Mouse (Mus musculus): ENCODE results near the gene Skap1. TPM values are rescaled to one million over a fixed set of nuclear protein-coding genes. Genes with fewer than 3 reads are reported as not detected.

The Skap1 gene
- polyA plus RNA-seq, 1 experiment, result 3.0 TPM

- no peak overlapping the region for H3K27ac ChIP-seq (ENCODE audit: insufficient read depth, low read length)
- H3K4me3 ChIP-seq (ENCODE audit: insufficient read depth, low read length), result no peak overlapping the region
- no peak for TF ChIP-seq POLR2A (IDR thresholded peaks at IDR 0.05; ENCODE audit: extremely low read depth, insufficient read depth, low read length)
- no peak for TF ChIP-seq CTCF (IDR thresholded peaks at IDR 0.05; ENCODE audit: extremely low read depth, insufficient read depth, low read length)
- no peaks in the 10 kb centered on the region for H3K4me1 ChIP-seq (ENCODE audit: control insufficient read depth, insufficient read depth, low read length)
Observed at GRCm38 (mm10) chr11:96605516-96605915, 141.1 kb downstream of the Skap1 start.

DNA sequence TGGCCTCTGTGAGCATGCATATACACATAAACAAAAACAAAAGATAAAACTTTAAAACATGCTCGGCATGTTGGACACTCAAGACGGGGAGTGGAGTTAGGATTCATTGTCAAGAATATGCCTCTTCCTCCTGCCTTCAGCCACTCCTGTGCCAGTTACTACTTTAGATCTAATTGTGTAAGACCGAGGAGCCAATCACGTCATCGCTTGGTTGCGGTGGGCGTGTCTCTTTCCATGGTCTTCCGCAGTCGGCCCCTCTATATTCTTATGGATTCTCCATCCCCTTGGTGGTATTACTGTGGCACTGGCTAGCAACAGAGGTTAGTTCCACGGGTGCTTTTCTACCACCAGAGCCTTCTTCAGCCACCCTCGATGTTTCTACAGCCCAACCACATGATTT, 148.2 kb downstream of the Skap1 start:
- Histone ChIP-seq H3K4me1 (ENCODE audit: control insufficient read depth, insufficient read depth, low read length) (no peaks in the 10 kb centered on the region), H3K27ac (ENCODE audit: insufficient read depth, low read length) (no peak overlapping the region), H3K4me3 (ENCODE audit: insufficient read depth, low read length) (no peak overlapping the region)
- TF ChIP-seq POLR2A (IDR thresholded peaks at IDR 0.05; ENCODE audit: extremely low read depth, insufficient read depth, low read length) (no peak), CTCF (IDR thresholded peaks at IDR 0.05; ENCODE audit: extremely low read depth, insufficient read depth, low read length) (no peak)

DNA sequence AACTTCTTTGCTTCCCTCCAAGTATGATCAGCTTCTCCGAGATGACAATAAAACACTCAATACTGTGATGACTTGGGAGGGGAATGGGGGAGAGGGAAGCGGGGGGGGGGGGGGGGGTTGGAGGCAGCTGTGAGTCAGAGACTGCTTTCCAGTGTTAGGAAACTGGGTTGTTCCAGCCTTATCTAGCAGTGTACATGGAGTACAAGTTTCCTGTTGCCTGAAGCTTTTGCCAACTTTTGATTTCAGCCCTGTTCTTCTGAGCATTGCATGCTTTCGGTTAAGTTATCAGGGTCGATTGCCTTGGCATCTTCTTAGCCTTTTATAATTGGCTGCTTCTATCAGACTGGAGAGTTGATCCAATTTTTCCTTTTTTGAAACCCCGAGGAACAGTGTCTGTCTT, 152.4 kb downstream of the Skap1 start:
- Histone ChIP-seq H3K4me1 (ENCODE audit: control insufficient read depth, insufficient read depth, low read length) (no peaks in the 10 kb centered on the region; the same call in 1 of the 2 replicates), H3K27ac (ENCODE audit: insufficient read depth, low read length) (no peak overlapping the region), H3K4me3 (ENCODE audit: insufficient read depth, low read length) (no peak overlapping the region)
- TF ChIP-seq POLR2A (IDR thresholded peaks at IDR 0.05; ENCODE audit: extremely low read depth, insufficient read depth, low read length) (no peak), CTCF (IDR thresholded peaks at IDR 0.05; ENCODE audit: extremely low read depth, insufficient read depth, low read length) (no peak)

GRCm38 (mm10) chr11:96618789-96619445, 154.5 kb downstream of the Skap1 start:
- H3K4me1 ChIP-seq (ENCODE audit: control insufficient read depth, insufficient read depth, low read length), result no peaks in the 10 kb centered on the region; the same call in 1 of the 2 replicates
- TF ChIP-seq POLR2A (IDR thresholded peaks at IDR 0.05; ENCODE audit: extremely low read depth, insufficient read depth, low read length) (no peak), CTCF (IDR thresholded peaks at IDR 0.05; ENCODE audit: extremely low read depth, insufficient read depth, low read length) (no peak)
- H3K27ac ChIP-seq (ENCODE audit: insufficient read depth, low read length), result no peak overlapping the region; the same call in 1 of the 2 replicates
- no peak overlapping the region for H3K4me3 ChIP-seq (ENCODE audit: insufficient read depth, low read length)

GRCm38 (mm10) chr11:96619576-96619975, 155.2 kb downstream of the Skap1 start:
- Histone ChIP-seq H3K27ac (ENCODE audit: insufficient read depth, low read length) (no peak overlapping the region), H3K4me1 (ENCODE audit: control insufficient read depth, insufficient read depth, low read length) (no peaks in the 10 kb centered on the region; the same call in 1 of the 2 replicates), H3K4me3 (ENCODE audit: insufficient read depth, low read length) (no peak overlapping the region)
- TF ChIP-seq CTCF (IDR thresholded peaks at IDR 0.05; ENCODE audit: extremely low read depth, insufficient read depth, low read length), result no peak
- TF ChIP-seq POLR2A (IDR thresholded peaks at IDR 0.05; ENCODE audit: extremely low read depth, insufficient read depth, low read length), result no peak

- Histone ChIP-seq H3K4me3 (ENCODE audit: insufficient read depth, low read length) (no peak overlapping the region), H3K27ac (ENCODE audit: insufficient read depth, low read length) (no peak overlapping the region), H3K4me1 (ENCODE audit: control insufficient read depth, insufficient read depth, low read length) (no peaks in the 10 kb centered on the region; the same call in 1 of the 2 replicates)
- TF ChIP-seq CTCF (IDR thresholded peaks at IDR 0.05; ENCODE audit: extremely low read depth, insufficient read depth, low read length) (no peak), POLR2A (IDR thresholded peaks at IDR 0.05; ENCODE audit: extremely low read depth, insufficient read depth, low read length) (no peak)
Observed at GRCm38 (mm10) chr11:96620006-96620405, 155.6 kb downstream of the Skap1 start.

- Histone ChIP-seq H3K4me1 (ENCODE audit: control insufficient read depth, insufficient read depth, low read length) (no peaks in the 10 kb centered on the region; the same call in 1 of the 2 replicates), H3K27ac (ENCODE audit: insufficient read depth, low read length) (no peak overlapping the region), H3K4me3 (ENCODE audit: insufficient read depth, low read length) (no peak overlapping the region)
- no peak for TF ChIP-seq POLR2A (IDR thresholded peaks at IDR 0.05; ENCODE audit: extremely low read depth, insufficient read depth, low read length)
- no peak for TF ChIP-seq CTCF (IDR thresholded peaks at IDR 0.05; ENCODE audit: extremely low read depth, insufficient read depth, low read length)
Observed at GRCm38 (mm10) chr11:96620660-96621059, 156.3 kb downstream of the Skap1 start.

- peak; percentile 71 for TF ChIP-seq CTCF (IDR thresholded peaks at IDR 0.05; ENCODE audit: extremely low read depth, insufficient read depth, low read length)
- TF ChIP-seq POLR2A (IDR thresholded peaks at IDR 0.05; ENCODE audit: extremely low read depth, insufficient read depth, low read length), result no peak
- Histone ChIP-seq H3K4me1 (ENCODE audit: control insufficient read depth, insufficient read depth, low read length) (no peaks in the 10 kb centered on the region; the same call in 1 of the 2 replicates), H3K27ac (ENCODE audit: insufficient read depth, low read length) (no peak overlapping the region), H3K4me3 (ENCODE audit: insufficient read depth, low read length) (no peak overlapping the region)
Observed at GRCm38 (mm10) chr11:96621167-96621566, 156.8 kb downstream of the Skap1 start.

DNA sequence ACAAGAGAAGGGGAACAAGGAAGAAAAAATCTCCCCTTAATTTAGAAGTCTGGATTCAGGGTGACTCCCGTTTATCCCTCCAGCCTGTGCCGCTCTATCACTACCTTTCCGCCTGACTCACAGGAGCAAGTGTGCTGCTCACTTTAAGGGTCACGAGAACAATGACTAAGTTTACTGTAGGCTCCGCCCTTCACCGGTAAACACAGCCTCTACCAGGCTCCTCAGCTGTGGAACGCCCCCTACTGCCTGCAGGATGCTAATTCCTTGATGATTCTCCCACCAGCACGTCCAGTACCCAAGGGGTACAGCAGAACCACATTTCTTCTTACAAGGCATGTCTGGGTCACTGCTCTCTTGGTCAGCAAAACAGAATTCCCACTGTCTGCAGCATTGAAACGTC, 158.4 kb downstream of the Skap1 start:
- H3K27ac ChIP-seq (ENCODE audit: insufficient read depth, low read length), result no peak overlapping the region
- no peaks in the 10 kb centered on the region; the same call in 1 of the 2 replicates for H3K4me1 ChIP-seq (ENCODE audit: control insufficient read depth, insufficient read depth, low read length)
- TF ChIP-seq POLR2A (IDR thresholded peaks at IDR 0.05; ENCODE audit: extremely low read depth, insufficient read depth, low read length) (no peak), CTCF (IDR thresholded peaks at IDR 0.05; ENCODE audit: extremely low read depth, insufficient read depth, low read length) (no peak)
- no peak overlapping the region for H3K4me3 ChIP-seq (ENCODE audit: insufficient read depth, low read length)

GRCm38 (mm10) chr11:96624436-96624835, 160.0 kb downstream of the Skap1 start:
- no peaks in the 10 kb centered on the region; the same call in 1 of the 2 replicates for H3K4me1 ChIP-seq (ENCODE audit: control insufficient read depth, insufficient read depth, low read length)
- H3K27ac ChIP-seq (ENCODE audit: insufficient read depth, low read length), result no peak overlapping the region
- no peak overlapping the region for H3K4me3 ChIP-seq (ENCODE audit: insufficient read depth, low read length)
- TF ChIP-seq POLR2A (IDR thresholded peaks at IDR 0.05; ENCODE audit: extremely low read depth, insufficient read depth, low read length), result no peak
- TF ChIP-seq CTCF (IDR thresholded peaks at IDR 0.05; ENCODE audit: extremely low read depth, insufficient read depth, low read length), result no peak
